Mouse (Mus musculus) MEL (cell line): ENCODE data around the gene Arhgap45.

Source experiments
- HCFC1 ChIP-seq: IDR thresholded peaks from 2 replicates; pipeline ENCODE4 v1.6.1; 2012; ENCODE audit warnings: low read depth, mild to moderate bottlenecking, inconsistent platforms, low read length, improper control_type of control experiment, moderate library complexity
- KAT2A ChIP-seq: conservative IDR thresholded peaks from 2 replicates; pipeline ENCODE4 v1.6.1; 2012; ENCODE audit warnings: low read depth, low read length, improper control_type of control experiment, inconsistent platforms
- MAX ChIP-seq: IDR thresholded peaks from 2 replicates; pipeline ENCODE4 v1.6.1; 2011; ENCODE audit warnings: low read length, improper control_type of control experiment
- POLR2A ChIP-seq, 2 experiments: IDR thresholded peaks; 2 replicates each; pipeline ENCODE4 v1.6.1; 2011 to 2012; ENCODE audit warnings: low read length in 2 of 2, mild to moderate bottlenecking in 2 of 2, control low read depth in 1 of 2, improper control_type of control experiment in 1 of 2, low read depth in 1 of 2, moderate library complexity in 1 of 2; ENCODE audit not compliant: control insufficient read depth in 1 of 2, insufficient read depth in 1 of 2, poor library complexity in 1 of 2

DNA sequence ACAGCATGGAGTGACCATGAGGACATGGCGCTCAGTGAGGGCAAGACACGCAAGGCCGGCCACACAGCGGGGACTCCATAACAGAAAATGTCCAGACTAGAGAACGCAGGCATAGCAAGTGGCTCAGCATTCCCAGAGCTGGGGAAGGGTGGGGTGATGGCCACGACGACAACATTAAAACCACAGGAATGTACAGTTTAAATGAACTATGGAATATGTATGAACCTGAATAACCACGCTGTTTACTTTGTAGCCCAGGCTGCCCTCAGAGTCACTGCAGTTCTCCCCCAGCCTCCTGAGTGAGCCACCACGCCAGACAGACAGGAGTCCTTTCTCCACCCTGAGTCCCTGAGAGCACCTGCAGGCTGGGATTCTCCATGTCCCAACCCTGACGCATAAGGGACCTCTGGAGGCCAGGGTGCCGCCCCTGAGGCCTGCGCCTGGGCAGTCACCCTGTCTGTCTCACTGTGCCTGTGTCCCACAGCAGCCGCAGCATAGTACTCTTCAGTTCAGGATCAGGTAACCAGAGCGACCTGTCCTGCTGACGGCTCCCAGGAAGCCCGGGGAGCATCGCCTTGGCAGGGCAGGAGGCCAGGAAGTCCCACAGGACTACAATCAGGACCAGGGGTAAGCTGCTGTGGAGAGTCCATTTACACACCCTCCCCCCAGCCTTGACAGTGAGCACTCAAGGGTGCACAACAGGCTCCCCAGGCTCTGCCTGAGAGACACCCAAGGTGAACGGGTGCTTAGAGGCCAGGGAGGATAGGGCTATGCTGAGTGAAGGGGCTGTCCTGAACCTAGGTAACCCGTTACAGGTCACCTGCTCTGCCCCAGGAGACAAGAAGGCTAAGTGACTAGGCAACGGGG is 56.4 kb downstream of the Arhgap45 start:
- TF ChIP-seq KAT2A = no peak
- no peak for TF ChIP-seq MAX
- TF ChIP-seq HCFC1 = no peak
- TF ChIP-seq POLR2A (IDR thresholded peaks at IDR 0.05; ENCODE audit: control insufficient read depth in 1 of 2, insufficient read depth in 1 of 2, low read depth in 1 of 2, low read length in 2 of 2, poor library complexity in 1 of 2) = no peak
